Mouse (Mus musculus): ENCODE data around the gene Olfr199. TPM values are rescaled to one million over a fixed set of nuclear protein-coding genes. Genes with fewer than 3 reads are reported as not detected.

Gene Olfr199
- not detected in 2 replicates for polyA plus RNA-seq (2012; rRNA removed)

GRCm38 (mm10) chr16:59219667-59220066, at the start of gene Olfr199:
Olfr199 (minus strand) TSS chr16:59219767.

GRCm38 (mm10) chr16:59203433-59203832, 16.1 kb downstream of the Olfr199 start, which contains the start of gene Olfr198:
Olfr198 (minus strand) TSS chr16:59203533.

GRCm38 (mm10) chr16:59170354-59170753, 49.2 kb downstream of the Olfr199 start, which contains the start of gene Olfr196:
Olfr196 (minus strand) TSS chr16:59170454.

Other genes starting within 250 kb of the Olfr199 start
- not detected in 2 replicates for gene Olfr183, start 224.4 kb downstream of the Olfr199 start, polyA plus RNA-seq (2012; rRNA removed)
- not detected in 2 replicates for gene Olfr186, start 189.5 kb downstream of the Olfr199 start, polyA plus RNA-seq (2012; rRNA removed)
- not detected in 2 replicates for gene Olfr187, start 180.0 kb downstream of the Olfr199 start, polyA plus RNA-seq (2012; rRNA removed)
- gene Olfr190, start 141.8 kb downstream of the Olfr199 start, polyA plus RNA-seq (2012; rRNA removed) = not detected in 2 replicates
- gene Olfr191, start 129.9 kb downstream of the Olfr199 start, polyA plus RNA-seq (2012; rRNA removed) = not detected in 2 replicates
- gene Olfr193, start 107.9 kb downstream of the Olfr199 start, polyA plus RNA-seq (2012; rRNA removed) = not detected in 2 replicates
- gene Olfr194, start 98.7 kb downstream of the Olfr199 start, polyA plus RNA-seq (2012; rRNA removed) = not detected in 2 replicates
- not detected in 2 replicates for gene Olfr195, start 72.7 kb downstream of the Olfr199 start, polyA plus RNA-seq (2012; rRNA removed)
- not detected in 2 replicates for gene Olfr196, start 49.3 kb downstream of the Olfr199 start, polyA plus RNA-seq (2012; rRNA removed)
- not detected in 2 replicates for gene Olfr198, start 16.2 kb downstream of the Olfr199 start, polyA plus RNA-seq (2012; rRNA removed)
- not detected in 2 replicates for gene Olfr201, start 52.9 kb upstream of the Olfr199 start, polyA plus RNA-seq (2012; rRNA removed)
- not detected in 2 replicates for gene Olfr202, start 67.0 kb upstream of the Olfr199 start, polyA plus RNA-seq (2012; rRNA removed)
- not detected in 2 replicates for gene Olfr203, start 79.1 kb upstream of the Olfr199 start, polyA plus RNA-seq (2012; rRNA removed)
- not detected in 2 replicates for gene Olfr204, start 98.5 kb upstream of the Olfr199 start, polyA plus RNA-seq (2012; rRNA removed)
- not detected in 2 replicates for gene Olfr205, start 111.4 kb upstream of the Olfr199 start, polyA plus RNA-seq (2012; rRNA removed)
- gene Olfr206, start 129.5 kb upstream of the Olfr199 start, polyA plus RNA-seq (2012; rRNA removed) = not detected in 2 replicates
- not detected in 2 replicates for gene Olfr209, start 144.2 kb upstream of the Olfr199 start, polyA plus RNA-seq (2012; rRNA removed)
- not detected in 2 replicates for gene Gabrr3, start 187.6 kb upstream of the Olfr199 start, polyA plus RNA-seq (2012; rRNA removed)

Measured in stomach, adult 2 months (tissue).